Mouse (Mus musculus): Measurements from ENCODE around the gene Aplp2.

The Aplp2 gene

DNA sequence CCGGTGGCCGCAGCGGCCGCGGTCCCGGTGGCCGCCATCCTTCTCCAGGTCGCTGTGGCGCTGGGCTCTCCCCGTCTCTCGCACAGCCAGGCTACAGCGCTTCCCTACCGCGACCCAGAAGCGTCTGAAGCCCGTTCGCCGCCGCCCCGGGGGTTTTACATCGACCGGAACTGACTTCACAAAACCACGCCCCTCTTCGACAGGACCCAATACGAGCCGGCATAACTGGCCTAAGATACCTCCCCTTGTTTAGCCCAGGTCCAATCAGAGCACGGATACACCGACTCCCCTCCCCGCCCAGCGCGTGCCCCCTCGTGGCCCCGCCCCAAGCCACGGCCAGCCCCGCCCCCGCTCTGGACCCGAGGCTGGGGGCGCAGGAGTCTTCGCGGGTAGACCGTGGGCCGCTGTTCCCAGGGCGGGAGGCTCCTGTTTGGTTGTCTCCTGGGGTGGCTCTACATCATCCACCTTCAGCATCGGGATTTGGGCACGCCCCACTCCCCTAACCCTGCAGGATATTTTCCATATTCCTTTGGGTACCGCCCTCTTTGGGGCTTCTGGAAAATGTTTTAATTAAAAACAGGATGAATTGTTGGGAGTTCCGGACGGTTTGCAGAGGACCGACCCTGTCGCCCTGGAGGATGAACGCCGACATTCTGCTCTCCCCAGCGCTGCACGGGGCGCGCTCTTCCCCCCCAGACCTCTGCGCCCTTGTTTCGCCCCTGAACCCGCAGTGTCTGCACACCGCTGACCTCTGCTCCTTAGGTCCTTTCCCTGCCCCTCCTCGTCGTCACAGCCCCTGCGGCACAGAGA, at the start of gene Aplp2:
Gene Aplp2 (minus strand): TSS at position 126 of the 810 bp plus-strand sequence.
- DNase-seq, result peak; percentile 95 to 96

DNA sequence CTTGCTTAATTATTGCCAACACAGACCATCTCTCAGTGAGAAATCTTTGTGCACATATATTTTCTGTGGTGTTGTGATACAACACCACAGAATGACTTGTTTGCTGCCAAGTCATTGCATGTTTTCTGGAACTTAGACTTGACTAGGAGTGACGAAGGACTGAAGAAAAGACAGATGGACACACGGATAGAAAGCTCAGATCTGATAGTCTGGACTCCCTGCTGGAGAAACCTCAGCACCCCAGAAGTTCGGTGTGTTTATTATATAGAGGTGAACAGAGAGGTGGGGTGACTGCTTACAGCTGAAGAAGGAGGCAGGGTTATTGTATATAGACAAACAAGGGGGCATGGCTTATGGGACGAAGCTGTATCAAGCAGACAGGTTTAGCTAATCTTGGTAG, 48.6 kb upstream of the Aplp2 start:
- DNase-seq, result no peak

DNA sequence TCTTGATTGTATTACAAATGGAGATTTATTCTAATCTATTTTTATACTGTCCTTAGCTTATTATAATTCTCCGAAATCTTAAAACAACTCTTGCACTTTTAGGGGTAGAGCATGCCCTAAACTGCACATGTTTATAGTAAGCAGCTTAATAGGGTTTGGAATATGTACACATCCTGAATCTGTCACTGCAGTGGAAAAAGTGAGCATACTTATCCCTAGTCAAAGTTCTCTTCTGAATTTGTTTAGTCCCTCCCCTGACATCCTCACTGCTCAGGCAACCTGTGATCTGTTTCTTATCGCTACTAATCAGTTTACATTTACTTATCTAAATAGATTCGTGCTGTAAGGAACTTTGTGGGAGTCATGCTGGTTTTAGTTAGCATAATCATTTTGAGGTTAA, 46.6 kb upstream of the Aplp2 start:
- no peak for DNase-seq

DNA sequence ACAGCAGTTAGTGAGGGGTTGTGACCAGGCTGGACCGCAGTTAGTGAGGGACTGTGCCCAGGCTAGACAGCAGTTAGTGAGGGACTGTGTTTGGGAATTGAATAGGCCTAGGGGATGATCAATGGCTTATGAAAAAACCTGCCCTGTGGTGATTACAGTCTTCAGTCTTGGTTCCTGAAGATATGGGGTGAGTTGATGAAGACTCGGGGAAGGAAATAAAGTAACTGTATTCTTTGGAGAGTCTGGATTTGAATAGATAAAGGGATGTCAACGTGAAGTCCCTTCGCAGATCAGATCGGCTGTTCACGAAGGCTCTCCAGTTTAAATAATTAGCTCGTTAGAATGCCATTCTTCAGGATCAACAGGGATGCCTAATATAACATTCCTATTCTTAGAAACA, 44.3 kb upstream of the Aplp2 start:
- DNase-seq, result no peak

DNA sequence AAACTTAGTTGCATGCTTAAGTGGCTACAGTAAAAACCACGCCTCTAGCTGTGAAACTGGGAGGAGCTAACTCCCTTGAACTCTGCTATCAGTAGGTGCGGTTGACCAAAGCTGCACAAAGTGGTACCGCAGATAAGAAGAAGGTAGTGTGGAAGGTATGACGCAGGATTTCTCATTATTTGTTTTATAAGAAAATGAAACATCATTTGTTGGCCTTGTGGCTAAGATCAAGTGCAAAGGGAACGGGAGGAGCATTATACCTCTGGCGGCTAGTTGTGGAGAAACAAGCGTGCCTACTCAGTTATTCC, 43.0 kb upstream of the Aplp2 start:
- peak; percentile 26 to 35 for DNase-seq

DNA sequence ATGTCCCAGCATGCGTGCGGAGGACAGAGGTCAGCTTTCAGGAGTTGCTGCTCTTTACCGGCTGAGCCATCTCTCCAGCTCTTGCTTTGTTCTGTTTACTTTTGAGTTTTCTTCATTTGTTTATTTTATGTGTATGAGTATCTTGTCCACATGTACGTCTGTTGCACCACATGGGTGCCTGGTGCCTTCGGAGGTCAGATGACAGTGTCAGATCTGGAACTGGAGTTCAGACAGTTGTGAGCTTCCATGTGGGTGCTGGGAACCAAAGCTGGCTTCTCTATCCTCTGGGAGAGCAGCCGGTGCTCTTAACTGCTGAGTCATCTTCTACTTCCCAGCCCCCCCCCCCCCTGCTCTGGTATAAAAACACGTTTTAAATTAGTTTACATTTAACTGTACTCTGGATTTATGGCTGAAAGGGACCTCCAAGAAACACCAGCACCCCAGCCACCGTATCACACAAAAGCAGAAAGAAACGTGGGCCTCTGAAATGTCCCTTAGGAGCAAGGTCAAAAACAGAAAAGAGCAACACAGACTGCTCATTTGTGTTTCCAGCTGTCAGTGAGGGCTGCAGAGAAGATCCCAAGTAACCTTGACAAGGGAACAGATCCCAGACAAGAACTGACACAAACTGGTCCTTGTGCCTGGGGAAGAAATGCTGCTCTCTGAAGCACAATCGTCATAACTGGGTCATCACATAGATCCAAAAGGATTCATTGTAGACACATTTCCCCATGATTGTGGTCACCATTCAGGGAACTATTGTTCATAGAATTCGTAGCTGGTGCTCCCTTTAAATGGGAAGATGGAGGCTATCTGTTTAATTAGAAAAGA, 42.5 kb upstream of the Aplp2 start:
- no peak for DNase-seq

DNA sequence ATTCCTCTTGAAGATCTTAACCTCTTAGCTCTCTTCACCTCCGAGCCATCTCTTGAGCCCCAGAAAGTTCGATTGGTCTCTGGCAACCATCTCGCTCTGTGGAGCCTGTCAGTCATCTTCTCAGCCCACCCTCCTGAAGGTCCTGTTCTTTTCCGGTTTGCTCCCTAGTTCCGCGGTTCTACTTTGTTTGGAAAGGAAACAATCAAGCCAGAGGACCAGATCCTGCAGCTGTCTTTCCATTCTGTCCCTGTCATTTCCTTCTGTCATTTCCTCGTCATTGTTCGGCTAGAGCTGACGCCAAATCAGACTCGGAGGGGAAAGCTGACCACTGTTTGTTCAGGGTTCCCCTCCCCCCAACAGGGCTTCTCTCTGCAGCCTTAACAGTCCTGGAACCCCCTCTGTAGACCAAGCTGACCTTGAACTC, 41.7 kb upstream of the Aplp2 start:
- peak in 1 of 2 experiments; percentile 10 for DNase-seq

DNA sequence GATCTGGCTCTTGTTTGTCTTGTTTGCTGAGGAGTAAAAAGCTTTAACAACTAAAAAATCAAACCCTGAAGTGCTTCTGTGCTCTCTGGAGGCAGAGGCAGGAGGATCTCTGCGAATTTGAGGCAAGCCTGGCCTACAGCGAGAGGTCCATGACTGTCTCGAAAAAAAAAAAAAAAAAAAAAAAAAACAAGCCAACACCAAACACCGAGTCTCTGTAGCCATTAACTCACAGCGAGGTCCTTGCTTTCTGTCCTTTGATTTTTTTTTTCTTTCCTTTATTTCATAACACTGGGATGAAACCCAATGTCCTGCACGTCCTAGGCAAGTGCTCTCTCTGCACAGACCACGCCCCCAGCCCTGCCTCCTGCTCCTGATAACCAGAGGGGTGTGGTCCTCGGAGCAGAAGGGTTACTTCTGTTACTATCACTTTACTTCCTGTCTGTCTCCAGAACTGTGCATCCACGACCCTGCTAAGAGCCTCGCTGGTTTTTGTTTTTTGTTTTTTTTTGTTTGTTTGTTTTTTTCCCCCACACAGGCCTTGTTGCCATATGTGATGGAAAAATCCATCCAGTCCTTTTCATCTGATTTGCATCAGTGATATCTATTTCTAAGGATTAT, 40.7 kb upstream of the Aplp2 start:
- peak; percentile 36 to 42 for DNase-seq

DNA sequence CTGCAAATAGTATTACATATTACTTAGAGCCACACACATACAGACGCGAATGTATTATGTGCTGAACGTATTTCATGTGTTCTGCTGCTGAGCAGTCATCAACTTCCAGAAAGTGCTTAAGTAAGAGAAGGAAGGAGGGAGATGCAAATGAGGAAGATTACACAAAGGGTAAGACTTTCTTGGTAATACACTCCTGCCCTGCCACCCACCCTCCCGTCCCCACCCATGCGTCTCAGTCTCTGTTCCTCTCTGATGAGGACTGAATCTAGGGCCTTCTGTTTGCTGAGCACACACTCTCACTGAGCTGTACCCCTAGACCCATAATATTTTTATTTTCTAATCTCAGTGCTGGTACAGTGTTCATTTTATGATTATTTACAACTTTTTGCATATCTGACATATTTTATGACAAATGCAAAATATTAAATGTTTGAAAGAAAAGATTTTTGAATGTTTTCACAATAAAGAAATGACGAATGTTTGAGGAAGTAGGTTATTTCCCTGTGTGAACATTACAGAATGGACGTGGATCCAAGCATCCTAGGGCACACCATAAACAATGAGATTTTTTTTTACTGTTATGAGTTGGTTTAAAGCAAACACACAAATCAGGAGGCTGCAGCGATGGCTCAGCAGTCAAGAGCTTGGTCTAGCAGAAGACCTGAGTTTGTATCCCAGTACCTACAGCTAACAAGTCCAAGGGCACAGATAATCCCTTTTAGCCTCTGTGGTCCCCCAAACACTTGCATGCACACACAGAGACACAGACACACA, 36.0 kb upstream of the Aplp2 start:
- peak; percentile 12 to 28 for DNase-seq

DNA sequence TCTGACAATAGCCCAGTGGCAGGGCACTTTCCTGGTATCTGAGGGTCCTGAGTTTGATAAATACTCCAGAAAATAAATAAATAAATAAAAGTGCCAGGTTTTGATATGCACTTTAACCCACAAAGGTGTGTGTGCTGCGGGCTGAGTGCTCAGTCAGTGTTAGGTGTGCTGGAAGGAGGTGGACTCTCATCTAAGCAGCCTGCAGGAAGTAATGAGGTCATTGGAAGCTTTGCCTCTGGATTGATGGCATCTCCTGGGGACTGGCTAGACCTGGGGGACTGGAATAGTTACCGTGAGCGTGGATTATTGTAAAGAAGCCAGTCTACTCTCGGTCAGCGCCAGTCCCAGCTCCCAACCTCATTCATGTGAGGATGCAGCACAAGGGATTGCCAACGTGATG, 34.8 kb upstream of the Aplp2 start:
- DNase-seq, result no peak

DNA sequence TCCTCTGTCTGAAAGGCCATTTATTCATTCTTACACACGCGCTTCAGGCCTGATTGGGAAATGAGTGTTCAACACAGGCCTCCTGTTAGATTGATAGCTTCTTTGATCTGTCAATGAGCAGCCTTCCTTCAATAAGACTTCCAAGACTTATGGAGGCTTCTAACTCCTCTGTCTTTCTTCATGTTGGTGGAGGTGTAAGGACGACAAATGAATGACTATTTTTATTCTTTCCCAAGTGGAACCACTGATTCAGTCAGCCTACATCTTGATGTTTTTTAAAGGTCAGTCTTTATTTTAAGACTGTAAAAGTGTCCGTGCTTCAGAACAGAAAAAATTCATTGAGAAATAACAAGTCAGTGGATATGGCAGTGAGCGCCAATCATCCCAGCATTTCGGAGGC, 33.4 kb upstream of the Aplp2 start:
- no peak for DNase-seq

DNA sequence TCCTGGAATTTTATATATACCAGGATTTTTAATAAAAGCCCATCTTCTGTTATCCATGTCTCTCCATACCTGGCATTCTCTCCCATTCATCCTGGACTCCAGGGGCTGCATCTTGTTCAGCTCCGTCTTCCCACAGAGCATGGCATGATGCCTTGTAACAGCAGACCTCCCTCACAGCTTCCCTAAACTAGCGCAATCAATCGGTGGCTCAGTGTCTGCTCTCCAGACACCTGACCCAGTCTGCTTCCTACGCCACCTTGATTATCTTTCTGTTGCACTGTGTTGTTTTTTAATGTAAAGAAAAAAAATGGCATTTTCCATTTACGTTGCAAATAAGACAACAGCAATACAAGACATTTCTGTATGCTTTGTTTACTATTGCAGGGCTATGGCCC, 32.3 kb upstream of the Aplp2 start:
- DNase-seq, result no peak

DNA sequence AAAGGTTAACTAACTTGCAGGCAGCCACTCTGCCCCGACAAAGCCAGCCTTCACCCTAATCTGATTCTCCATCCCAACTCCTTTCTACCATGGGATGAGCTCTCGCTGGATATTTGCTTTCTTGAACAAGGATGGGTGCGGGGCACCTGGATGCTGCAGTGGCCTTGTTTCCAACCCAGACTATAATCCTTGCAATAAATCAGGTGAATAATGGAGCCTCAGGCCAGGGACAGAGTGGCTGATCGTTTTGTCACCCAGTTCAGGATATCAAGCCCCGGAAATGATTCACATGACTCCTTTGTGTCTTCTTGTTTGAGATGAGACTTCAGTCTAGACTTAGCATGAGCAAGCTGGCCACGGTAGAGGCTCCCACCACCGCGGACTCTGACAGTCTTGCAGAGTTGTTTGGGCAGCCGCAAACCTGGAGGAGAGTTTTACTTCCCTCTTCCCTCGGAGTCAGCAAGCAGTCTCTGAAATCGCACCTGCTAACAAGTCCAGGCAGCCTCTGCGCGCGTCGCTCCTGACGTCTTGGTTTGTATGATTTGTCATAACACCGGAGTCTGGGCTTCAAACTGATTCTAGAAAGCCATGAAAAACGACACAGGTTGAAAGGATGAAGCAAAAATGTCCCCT, 31.8 kb upstream of the Aplp2 start:
- DNase-seq, result peak; percentile 48 to 57

DNA sequence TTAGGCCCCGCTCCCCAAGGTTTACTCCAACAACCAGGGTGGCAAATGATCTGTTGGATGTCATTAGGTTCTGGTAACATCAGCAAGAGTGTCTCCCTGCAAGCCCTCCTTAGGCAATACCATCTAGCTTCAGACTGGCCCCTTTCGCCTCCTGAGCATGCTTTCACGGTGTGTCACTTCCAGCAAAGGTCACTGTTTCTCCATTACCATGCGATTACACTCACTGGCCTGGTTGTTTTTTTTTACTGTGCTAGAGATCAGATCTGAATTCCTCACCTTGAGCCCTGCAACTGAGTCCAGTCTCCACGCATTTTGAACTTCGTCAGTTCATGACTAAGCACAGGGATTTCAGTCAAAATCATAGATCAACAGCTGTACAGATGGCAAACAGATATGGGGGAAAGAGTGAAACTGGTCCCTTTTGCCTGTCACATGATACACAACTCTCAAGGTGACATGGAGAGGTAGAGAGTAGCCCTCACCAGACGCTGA, 29.6 kb upstream of the Aplp2 start:
- DNase-seq, result no peak

DNA sequence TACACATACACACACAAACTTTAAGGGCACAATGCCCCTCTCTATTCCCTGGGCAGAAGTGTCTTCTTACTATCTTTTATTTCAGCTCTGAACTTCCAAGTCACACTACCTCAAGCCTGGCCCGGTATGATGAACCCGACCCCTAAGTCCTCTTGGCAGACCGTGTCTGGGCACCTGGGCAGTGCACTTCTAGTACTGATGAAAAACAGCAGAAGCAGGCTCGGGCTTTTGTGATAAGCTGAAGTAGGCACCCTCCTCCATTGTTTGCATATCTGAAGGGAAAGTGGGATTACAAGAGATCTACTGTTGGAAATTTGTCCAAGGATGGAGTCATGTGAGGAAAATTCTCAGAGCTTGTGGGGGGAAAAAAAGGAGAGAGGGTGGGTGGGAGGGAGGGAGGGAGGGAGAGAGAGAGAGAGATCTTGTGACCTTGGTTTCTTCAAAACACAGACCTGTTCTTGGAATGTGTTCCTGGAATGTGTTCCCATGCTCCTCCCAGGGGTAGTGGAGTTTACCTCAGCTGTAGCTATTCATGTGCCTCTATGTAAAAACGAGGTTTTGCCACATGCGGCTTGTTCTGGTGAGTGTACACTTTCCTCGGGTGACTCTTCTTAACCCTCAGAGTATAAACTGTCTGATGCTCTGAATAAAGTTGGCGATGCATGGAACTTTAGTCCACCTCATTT, 29.1 kb upstream of the Aplp2 start:
- no peak for DNase-seq

DNA sequence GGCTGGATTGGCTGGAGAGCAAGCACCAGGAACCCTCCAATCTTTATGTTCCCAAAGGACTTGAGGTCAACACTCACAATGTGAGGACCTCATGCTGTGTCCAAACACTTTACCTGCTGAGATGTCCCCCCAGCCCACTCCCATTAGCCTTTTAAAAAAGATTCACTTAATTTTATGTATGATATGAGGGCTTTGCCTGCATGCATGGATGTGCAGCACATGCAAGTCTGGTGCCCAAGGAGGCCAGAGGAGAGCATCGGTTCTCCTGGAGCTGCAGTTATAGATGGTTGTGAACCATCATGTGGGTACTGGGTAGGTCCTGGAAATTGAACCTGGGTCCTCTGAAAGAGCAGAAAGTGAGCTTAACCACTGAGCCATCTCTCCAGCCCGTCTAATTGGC, 27.9 kb upstream of the Aplp2 start:
- DNase-seq, result no peak

DNA sequence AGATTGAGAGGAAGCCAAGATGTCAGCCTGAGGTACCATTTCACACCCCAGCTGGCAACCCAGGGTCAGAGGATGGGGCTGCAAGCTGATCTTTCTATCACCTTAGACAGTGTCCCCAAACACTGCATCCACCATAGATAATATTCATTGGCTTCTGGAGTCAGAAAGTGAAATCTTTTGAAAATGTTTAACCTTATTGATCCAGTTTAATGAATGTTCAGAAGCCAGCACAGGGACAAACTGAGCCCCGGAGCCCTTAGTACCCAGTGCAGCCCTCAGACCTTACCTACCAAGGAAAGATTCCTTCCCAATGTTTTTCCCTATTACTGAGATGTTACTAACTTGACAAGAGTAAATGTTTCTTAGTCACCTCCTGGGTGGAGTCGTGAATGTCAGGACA, 26.9 kb upstream of the Aplp2 start:
- no peak for DNase-seq

DNA sequence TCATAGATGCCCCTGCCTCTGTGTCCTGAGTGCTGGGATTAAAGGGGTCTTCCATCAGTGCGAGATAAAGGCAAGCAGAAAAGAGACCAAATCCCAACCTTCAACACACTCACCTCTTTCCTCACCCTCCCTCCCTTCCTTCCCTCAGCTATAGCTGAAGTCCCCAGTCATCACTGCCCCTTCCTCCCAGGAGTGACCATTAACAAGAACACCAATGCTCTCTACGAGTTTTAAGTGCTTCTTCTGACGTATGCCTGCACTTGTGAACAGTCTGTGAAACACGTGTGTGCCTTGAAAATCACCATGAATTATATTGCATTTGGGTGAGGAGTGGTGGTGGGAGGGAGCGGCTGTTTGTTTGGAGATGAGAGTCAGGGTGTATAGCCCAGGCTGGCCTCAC, 24.5 kb upstream of the Aplp2 start:
- DNase-seq, result no peak

DNA sequence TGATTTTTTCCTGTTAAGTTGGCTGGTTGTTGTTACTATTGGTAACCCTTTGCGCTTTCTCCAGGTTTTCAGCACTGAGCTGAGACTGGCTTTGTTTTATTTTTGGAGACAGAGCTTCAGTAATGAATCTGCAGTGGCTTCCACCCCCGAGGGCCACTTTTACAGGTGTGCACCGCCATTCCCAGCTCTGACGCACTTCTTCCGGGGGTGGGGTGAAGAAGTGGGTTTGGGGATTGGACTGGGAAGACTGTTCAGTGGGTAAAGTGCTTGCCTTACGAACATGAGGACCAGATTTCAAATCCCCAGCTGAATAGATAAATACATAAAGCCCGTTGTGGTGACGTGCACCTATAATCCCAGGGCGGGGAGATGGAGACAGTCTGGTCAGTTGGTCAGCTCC, 23.9 kb upstream of the Aplp2 start:
- DNase-seq, result no peak

DNA sequence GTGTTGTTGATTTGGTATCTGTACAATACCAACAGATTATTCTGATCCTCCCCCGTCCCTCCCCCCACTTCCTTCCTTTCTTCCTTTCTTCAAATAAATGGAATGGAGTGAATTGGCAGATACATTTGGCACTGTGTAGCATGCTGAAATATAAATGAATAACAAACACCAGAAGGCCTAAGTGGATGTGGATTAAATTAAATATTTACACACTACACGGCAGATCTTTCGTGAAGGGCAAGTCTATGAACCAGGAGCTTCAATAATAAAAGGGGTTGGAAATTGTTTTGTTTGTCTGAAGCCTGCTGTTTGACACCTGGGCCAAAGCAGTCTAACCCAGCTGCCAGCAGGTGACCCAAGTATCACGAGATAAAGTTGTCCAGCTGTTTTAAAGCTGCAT, 23.4 kb upstream of the Aplp2 start:
- no peak for DNase-seq

DNA sequence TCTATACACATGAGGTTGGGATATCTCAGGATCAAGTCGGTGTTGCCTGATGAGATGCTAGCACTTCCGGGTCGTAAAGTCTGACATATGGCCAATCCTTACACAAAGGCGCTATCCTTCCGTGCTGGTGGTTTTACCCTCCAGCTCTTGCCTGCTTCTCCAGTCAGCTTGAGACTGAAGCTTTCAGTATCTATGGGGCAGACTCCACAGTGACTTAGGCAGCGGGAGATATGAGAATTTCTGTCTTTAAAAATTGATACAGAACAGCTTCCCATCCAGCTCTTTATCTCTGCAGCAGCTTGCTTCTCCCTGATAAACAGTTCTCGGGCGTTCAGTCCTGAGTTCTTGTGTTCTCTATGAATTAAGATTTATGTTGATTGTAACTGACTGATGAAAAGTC, 14.9 kb upstream of the Aplp2 start:
- DNase-seq, result no peak

DNA sequence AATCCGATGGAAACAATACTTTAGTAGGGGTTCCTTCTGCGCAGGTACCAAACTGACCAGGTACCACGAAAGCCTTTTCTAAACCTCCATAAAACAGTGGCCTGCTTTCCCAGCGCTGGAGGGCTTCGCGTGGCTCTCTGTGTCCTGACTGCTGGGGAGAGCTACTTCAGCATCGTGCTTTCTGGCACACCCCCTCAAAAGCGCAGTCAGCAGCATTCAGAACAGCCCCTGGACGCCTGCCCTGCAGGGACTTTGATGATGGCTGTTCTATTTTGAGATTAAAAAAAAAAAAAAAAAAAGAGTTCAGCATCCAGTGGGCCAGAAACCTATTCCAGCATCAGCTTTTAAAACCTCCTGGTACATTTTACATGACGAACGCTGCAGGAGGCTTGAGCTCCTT, 14.2 kb upstream of the Aplp2 start:
- DNase-seq, result no peak
